Mouse (Mus musculus) kidney, postnatal 0 days (tissue): ENCODE results near the gene Pabpc1l. TPM values are rescaled to one million over a fixed set of nuclear protein-coding genes. Genes with fewer than 3 reads are reported as not detected.

Experiments used
- ATAC-seq: fragments of 200-750 bp; cut with Nextera tagmentation; replicated peaks from 2 replicates; pipeline ENCODE4 v1.8.0; 2017; ENCODE audit warnings: low read depth, moderate number of reproducible peaks, moderate TSS enrichment, moderate library complexity; ENCODE audit not compliant: low FRiP score
- DNase-seq: peaks from one replicate; pipeline ENCODE4 v3.0.0-alpha.2; 2016; ENCODE audit warnings: low spot score
- H3K27ac ChIP-seq: fragments of 300-500 bp; sonication (generic); 2 replicates; pipeline ENCODE4 v1.5.1; 2014; ENCODE audit warnings: mild to moderate bottlenecking
- H3K27me3 ChIP-seq: fragments of 300-500 bp; sonication (generic); 2 replicates; pipeline ENCODE4 v1.6.1; 2014; ENCODE audit warnings: low read length, mixed read lengths; ENCODE audit not compliant: insufficient read depth
- H3K36me3 ChIP-seq: fragments of 300-500 bp; sonication (generic); 2 replicates; pipeline ENCODE4 v1.6.1; 2014; ENCODE audit warnings: low read length, mixed read lengths; ENCODE audit not compliant: insufficient read depth
- H3K4me1 ChIP-seq: fragments of 300-500 bp; sonication (generic); replicated peaks from 2 replicates; pipeline ENCODE4 v1.6.1; 2014; ENCODE audit warnings: antibody characterized with exemption, low read length, mixed read lengths; ENCODE audit not compliant: insufficient read depth
- H3K4me2 ChIP-seq: fragments of 300-500 bp; sonication (generic); 2 replicates; pipeline ENCODE4 v1.6.1; 2014; ENCODE audit warnings: mild to moderate bottlenecking, low read length, moderate library complexity, mixed read lengths
- H3K4me3 ChIP-seq: fragments of 300-500 bp; sonication (generic); replicated peaks from 2 replicates; pipeline ENCODE4 v1.5.1; 2014; ENCODE audit warnings: low read depth, low read length
- H3K9ac ChIP-seq: fragments of 300-500 bp; sonication (generic); 2 replicates; pipeline ENCODE4 v1.6.1; 2014; ENCODE audit warnings: low read depth, low read length
- H3K9me3 ChIP-seq: fragments of 300-500 bp; sonication (generic); replicated peaks from 2 replicates; pipeline ENCODE4 v1.6.1; 2016; ENCODE audit warnings: low read length, inconsistent platforms, mixed read lengths
- CTCF ChIP-seq: IDR thresholded peaks from 2 replicates; pipeline ENCODE4 v1.5.1; 2016; ENCODE audit warnings: antibody characterized with exemption, low read depth, mild to moderate bottlenecking, moderate library complexity
- WGBS: fragments of 180-500 bp; shearing (Covaris S2); extraction: QIAGEN DNeasy Blood & Tissue Kit; methylation state at CpG from one replicate; pipeline ENCODE4 v1.1.7; 2014; 5-methylcytosine and 5-hydroxymethylcytosine counted together
- polyA plus RNA-seq: library from polyadenylated mRNA; unstranded; fragments of >200 nt; fragmentation: Nextera tagmentation; extraction: Ambion mirVana; gene quantifications from 2 replicates; pipeline ENCODE4 v1.2.1, GENCODE M21; 2015

The Pabpc1l gene
- polyA plus RNA-seq, 1 experiment from 2014 or later, result 2.7 TPM

GRCm38 (mm10) chr2:164007987-164008545 lies 17.2 kb upstream of the Pabpc1l start:
- 89% methylated on average over 2 of the region's 2 CpGs for WGBS
- H3K4me2 ChIP-seq, result no peak overlapping the region
- H3K27me3 ChIP-seq, result no peaks in the 10 kb centered on the region
- H3K4me1 ChIP-seq, result peaks cover 5% of the 10 kb centered on the region; the same call in 1 of the 2 replicates
- no peak overlapping the region for H3K27ac ChIP-seq
- H3K4me3 ChIP-seq, result no peak overlapping the region
- ATAC-seq (no peak), DNase-seq (no peak)
- no peak for TF ChIP-seq CTCF
- no peaks in the 10 kb centered on the region for H3K9me3 ChIP-seq
- H3K36me3 ChIP-seq, result peaks cover 17% of the 10 kb centered on the region; the same call in 1 of the 2 replicates
- no peak overlapping the region for H3K9ac ChIP-seq

- TF ChIP-seq CTCF, result no peak
Measured at GRCm38 (mm10) chr2:164009227-164009626, 16.0 kb upstream of the Pabpc1l start.

GRCm38 (mm10) chr2:164010496-164010895 lies 14.8 kb upstream of the Pabpc1l start:
- Histone ChIP-seq H3K9ac (no peak overlapping the region), H3K4me1 (peaks cover 5% of the 10 kb centered on the region; the same call in 1 of the 2 replicates), H3K27ac (no peak overlapping the region), H3K4me3 (no peak overlapping the region), H3K4me2 (no peak overlapping the region), H3K36me3 (peaks cover 38% of the 10 kb centered on the region), H3K9me3 (no peaks in the 10 kb centered on the region), H3K27me3 (no peaks in the 10 kb centered on the region)
- ATAC-seq (no peak), DNase-seq (no peak)
- WGBS, result 86% methylated on average over 5 of the region's 5 CpGs
- no peak for TF ChIP-seq CTCF

More at GRCm38 (mm10) chr2:164009227-164009626, 16.0 kb upstream of the Pabpc1l start:
- Histone ChIP-seq H3K4me1 (peaks cover 5% of the 10 kb centered on the region; the same call in 1 of the 2 replicates), H3K36me3 (peaks cover 27% of the 10 kb centered on the region), H3K4me3 (no peak overlapping the region), H3K4me2 (no peak overlapping the region), H3K9me3 (no peaks in the 10 kb centered on the region), H3K27ac (peak overlapping the region; percentile 36; the same call in 1 of the 2 replicates), H3K9ac (no peak overlapping the region), H3K27me3 (no peaks in the 10 kb centered on the region)
- DNase-seq (no peak), ATAC-seq (no peak)
- 87% methylated on average over 6 of the region's 6 CpGs for WGBS

DNA sequence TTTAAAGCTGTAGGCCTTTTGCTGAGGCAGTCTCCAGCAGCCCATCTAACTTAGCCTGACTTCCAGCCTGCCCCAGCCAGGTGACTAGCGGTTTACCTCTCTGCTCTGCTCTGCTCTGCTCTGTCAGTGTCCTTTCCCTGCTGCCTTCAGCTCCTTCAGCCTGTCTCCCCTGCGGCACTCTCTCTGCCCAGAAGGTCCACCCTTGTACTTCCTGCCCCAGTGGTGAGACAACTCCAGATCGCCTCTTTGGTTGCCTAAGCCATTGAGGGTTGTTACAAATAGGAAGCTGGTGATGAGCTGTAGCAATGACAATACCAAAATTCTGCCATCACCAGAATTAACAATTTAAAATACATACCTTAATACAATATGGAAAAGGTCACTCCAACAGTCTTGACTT lies 14.3 kb upstream of the Pabpc1l start:
- H3K36me3 ChIP-seq, result peaks cover 40% of the 10 kb centered on the region
- no peak overlapping the region for H3K9ac ChIP-seq
- H3K27me3 ChIP-seq, result no peaks in the 10 kb centered on the region
- H3K27ac ChIP-seq, result no peak overlapping the region
- no peaks in the 10 kb centered on the region for H3K9me3 ChIP-seq
- peaks cover 5% of the 10 kb centered on the region; the same call in 1 of the 2 replicates for H3K4me1 ChIP-seq
- H3K4me3 ChIP-seq, result no peak overlapping the region
- DNase-seq, result no peak
- ATAC-seq, result no peak
- 89% methylated on average over 3 of the region's 3 CpGs for WGBS
- no peak overlapping the region for H3K4me2 ChIP-seq
- no peak for TF ChIP-seq CTCF

- WGBS, result 94% methylated on average over 16 of the region's 16 CpGs
- peaks cover 72% of the 10 kb centered on the region for H3K36me3 ChIP-seq
- TF ChIP-seq CTCF, result no peak
Measured at GRCm38 (mm10) chr2:164015304-164015703, 9.9 kb upstream of the Pabpc1l start.

GRCm38 (mm10) chr2:164018910-164019309 lies 6.3 kb upstream of the Pabpc1l start:
- no peaks in the 10 kb centered on the region for H3K4me1 ChIP-seq
- H3K27ac ChIP-seq, result no peak overlapping the region
- H3K36me3 ChIP-seq, result peaks cover 48% of the 10 kb centered on the region
- no peak overlapping the region for H3K4me3 ChIP-seq
- WGBS, result 92% methylated on average over 3 of the region's 3 CpGs
- H3K9ac ChIP-seq, result no peak overlapping the region
- no peaks in the 10 kb centered on the region for H3K27me3 ChIP-seq
- DNase-seq (peak; percentile 36), ATAC-seq (no peak)
- H3K9me3 ChIP-seq, result no peaks in the 10 kb centered on the region
- peak; percentile 47; the same call in 1 of the 2 replicates for TF ChIP-seq CTCF
- no peak overlapping the region for H3K4me2 ChIP-seq

More at GRCm38 (mm10) chr2:164015304-164015703, 9.9 kb upstream of the Pabpc1l start:
- no peaks in the 10 kb centered on the region for H3K4me1 ChIP-seq
- no peak overlapping the region for H3K27ac ChIP-seq
- DNase-seq (no peak), ATAC-seq (no peak)
- H3K9ac ChIP-seq, result no peak overlapping the region
- H3K4me2 ChIP-seq, result no peak overlapping the region
- H3K9me3 ChIP-seq, result no peaks in the 10 kb centered on the region
- no peak overlapping the region for H3K4me3 ChIP-seq
- no peaks in the 10 kb centered on the region for H3K27me3 ChIP-seq
